Mouse (Mus musculus): ENCODE results near the gene Gm38394.

The Gm38394 gene

DNA sequence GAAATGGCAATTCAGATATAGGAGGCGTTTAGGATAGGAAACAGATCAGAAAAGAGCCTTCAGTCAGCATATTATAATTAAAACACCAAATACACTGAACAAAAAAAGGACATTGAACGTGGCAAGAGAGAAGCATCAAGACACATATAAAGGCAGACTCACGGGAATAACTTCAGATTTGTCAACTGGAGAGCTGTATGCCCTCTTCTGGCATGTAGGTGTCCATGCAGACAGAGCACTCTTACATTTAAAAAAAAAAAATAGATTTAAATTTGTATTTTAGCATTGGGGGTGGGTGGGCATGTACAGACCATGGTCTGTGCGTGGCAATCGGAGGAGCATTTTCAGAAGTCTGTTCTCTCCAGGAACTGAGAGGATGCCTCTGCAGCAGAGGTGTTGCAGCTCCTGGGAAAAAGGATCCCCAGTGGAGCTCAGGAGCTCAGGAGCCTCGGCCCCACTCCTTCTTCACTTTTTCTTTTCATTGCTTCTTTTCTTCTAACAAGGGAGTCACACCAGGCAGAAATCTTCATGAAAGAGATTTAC lies 75.1 kb downstream of the Gm38394 start:
- no peak for DNase-seq (ENCODE audit: low spot score)

DNA sequence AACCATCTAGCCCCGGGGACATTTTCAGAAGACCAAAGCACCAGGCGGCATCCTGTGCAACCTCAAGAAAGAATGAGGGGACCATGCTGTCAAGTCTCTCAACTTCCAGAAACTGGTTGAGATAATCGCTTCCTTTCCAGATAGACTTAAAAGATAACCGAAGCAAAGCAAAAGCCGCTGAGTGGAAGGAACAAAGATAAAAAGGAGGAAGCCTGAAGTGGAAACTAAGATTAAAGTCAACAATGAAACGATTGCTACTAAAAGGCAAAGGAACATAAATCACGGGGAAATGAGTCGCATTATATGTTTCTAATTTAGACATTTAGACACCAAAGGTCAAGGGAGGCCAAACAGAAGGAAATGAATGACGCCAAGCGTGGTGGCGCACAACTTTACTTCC lies 89.8 kb downstream of the Gm38394 start:
- DNase-seq (ENCODE audit: low spot score), result no peak
